Mouse (Mus musculus): ENCODE measurements around the gene Ppp1r3f.

DNA sequence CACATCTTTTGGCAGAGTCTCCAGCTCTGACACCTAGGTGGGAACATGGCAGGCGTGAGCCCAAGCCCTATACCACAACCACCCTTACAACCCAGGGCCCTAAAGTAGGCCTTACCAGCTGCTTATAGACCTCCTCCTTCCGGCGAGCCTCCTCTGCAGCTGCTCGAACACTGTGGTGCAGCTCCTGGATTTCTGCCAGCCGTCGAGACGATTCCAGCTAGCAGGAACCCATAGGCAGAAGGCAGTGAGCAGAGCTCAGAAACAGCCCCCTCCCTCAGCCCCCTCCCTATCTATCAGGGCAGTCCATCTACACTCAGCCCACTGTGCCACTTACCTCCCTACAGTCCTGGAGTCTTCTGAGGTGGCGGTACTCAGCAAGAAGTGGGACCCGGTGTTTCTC lies 21.3 kb upstream of the Ppp1r3f start:
- TF ChIP-seq EP300 (IDR thresholded peaks at IDR 0.05; ENCODE audit: insufficient read depth, low read depth, low read length) (no peak), CTCF (IDR thresholded peaks at IDR 0.05) (no peak)
